Mouse (Mus musculus): Measurements from ENCODE around the gene Zfp1. TPM values are rescaled to one million over a fixed set of nuclear protein-coding genes. Genes with fewer than 3 reads are reported as not detected.
A peak's percentile ranks its signal among the peaks of the same experiment; 100 is the strongest.

The Zfp1 gene
- polyA plus RNA-seq, 1 experiment from 2014 or later, result 23.9 TPM

DNA sequence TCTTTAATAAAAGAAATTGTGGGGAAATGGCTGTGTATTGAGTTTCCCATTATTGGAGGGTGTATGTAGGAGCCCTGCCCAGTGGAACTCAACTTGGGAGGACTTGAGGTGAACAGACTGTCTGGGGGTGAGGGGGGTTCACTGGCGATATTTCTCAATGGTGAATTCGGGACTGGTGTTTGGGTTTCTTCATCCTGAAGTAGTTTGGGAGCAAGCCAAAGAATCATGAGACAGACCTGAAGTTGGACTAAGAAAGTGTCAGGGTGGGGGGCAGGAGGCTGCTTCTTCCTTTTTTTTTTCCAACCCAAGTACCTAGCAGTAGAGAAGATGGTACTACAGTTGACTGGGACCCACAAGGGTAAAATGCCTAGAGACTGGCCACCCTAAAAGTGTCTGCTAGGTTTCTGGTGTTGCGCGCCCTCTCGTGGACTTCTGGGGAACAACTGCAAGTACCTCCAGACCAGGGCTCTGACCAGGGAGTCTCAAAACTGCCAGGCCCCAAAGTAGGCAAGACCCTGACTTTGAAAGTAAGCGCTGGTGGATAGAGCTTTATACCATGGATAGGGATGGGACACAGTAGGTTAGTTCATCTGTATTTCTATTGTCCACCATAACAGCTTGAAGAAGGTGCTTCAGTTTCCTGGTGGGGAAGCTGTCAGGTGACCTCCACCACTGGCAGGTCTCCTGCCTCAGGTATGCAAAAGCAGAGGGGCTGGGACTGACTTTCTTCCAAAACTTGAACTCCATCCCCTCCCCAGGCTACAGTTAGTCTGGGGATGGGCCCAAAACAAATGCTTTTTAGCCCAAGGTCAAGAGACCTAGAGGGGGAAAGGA lies 17.3 kb upstream of the Zfp1 start:
- in situ Hi-C loops (cut with MboI; ENCODE audit: low pct_unique_long_range_greater_than_20kb), result no loop called here

DNA sequence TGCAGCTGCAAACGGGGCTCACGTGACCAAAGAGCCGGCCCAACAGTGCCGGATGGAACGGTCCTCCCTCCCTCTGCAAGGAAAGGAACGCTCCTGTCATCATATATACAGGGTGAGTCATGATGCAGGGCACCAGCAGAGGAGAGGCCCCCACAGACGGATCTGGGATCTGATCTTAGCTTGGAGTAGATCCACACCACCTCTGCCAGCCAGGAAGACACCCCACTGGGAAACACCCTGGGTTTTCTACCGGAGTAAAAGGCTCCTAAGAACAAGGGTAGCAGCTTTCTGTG lies 16.7 kb upstream of the Zfp1 start:
- DNase-seq (ENCODE audit: low read depth, low spot score) (peak; percentile 31), ATAC-seq (no peak)
- ChIA-PET CTCF (interaction anchor here (0.8 to 1.3 kb wide), 6 partner anchors 9 to 87 kb away, joined by 3 to 5 read pairs (median 4); no protein-coding TSS in a partner anchor), POLR2A (no interaction called here)
- in situ Hi-C loops (cut with MboI; ENCODE audit: low pct_unique_long_range_greater_than_20kb), result no loop called here
- TF ChIP-seq CTCF (IDR thresholded peaks at IDR 0.05), result no peak
- H3K27me3 ChIP-seq, result no peaks in the 10 kb centered on the region

More for the DNA sequence above, 17.3 kb upstream of the Zfp1 start:
- no peak for ATAC-seq
- ChIA-PET POLR2A (no interaction called here), CTCF (interaction anchor here (0.8 to 1.3 kb wide), 7 partner anchors 10 to 90 kb away, joined by 3 to 5 read pairs (median 4); partner anchors contain the start of gene Znrf1)
- no peak for TF ChIP-seq CTCF (IDR thresholded peaks at IDR 0.05)
- DNase-seq (ENCODE audit: low read depth, low spot score), result peak; percentile 12
- no peaks in the 10 kb centered on the region for H3K27me3 ChIP-seq

DNA sequence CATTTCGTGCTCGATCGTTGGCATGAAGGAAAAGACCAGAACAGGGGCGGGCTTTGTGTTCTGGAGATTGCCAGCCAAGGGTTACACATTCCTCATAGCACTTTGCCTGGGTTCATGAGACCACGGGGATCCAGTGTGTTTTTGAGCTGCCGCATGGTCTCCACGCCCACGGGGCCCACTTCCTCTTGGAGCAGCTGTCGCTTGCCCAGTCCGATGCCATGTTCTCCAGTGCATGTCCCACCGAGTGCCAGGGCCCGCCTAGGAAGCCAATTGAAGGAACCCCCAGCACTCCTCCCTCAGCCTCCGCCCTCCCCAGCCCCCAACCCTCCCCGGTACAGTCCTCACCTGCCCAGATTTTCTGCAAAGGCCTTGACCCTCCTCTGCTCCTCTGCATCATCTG lies 16.3 kb upstream of the Zfp1 start:
- no peak for ATAC-seq
- in situ Hi-C loops (cut with MboI; ENCODE audit: low pct_unique_long_range_greater_than_20kb), result no loop called here

DNA sequence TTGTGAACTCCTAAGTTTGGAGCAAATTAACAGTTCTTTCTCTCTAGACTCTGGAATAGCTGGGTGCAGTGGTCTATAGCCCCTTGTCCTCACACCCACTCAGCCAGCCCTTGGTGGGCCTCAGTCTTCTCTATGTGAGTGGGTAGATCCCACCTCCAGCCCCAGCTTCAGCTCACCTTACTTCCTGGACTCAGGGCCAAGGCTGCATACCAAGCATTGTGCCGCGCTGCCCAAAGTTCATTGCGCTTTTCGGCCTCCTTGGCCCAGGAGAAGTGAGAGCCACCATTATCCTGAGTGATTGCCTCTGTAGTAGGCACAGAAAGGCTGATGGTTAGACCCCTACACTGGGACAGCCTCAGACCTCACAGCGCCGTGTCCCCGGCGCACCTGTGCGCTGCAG lies 15.3 kb upstream of the Zfp1 start:
- in situ Hi-C loops (cut with MboI; ENCODE audit: low pct_unique_long_range_greater_than_20kb), result no loop called here
- ATAC-seq, result no peak
- CTCF ChIA-PET, result no interaction called here

More for the DNA sequence above, 16.3 kb upstream of the Zfp1 start:
- no peak for DNase-seq (ENCODE audit: low read depth, low spot score)
- no peak for TF ChIP-seq CTCF (IDR thresholded peaks at IDR 0.05)
- ChIA-PET CTCF (interaction anchor here (1.0 to 1.3 kb wide), 4 partner anchors 9 to 87 kb away, joined by 3 to 5 read pairs (median 4); no protein-coding TSS in a partner anchor), POLR2A (no interaction called here)
- no peaks in the 10 kb centered on the region for H3K27me3 ChIP-seq

DNA sequence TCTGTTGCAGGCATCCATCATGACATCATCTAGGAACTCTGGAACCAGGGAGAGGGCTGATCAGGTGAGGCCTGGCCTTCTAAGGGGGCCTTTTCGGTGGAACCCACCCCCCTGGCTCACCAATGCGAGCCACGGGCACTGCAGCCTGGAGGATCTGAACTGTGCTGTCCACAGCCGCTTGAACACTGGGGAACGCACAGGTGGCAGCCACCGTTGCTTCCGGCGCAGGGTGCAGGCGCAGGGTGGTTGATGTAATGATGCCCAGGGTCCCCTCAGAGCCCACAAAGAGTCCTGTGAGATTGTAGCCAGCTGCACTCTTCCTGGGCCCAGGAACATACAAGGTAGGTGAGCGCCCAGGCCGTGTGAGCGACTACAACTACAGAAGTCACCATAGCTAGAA lies 14.8 kb upstream of the Zfp1 start:
- no peak for DNase-seq (ENCODE audit: low read depth, low spot score)
- ATAC-seq, result no peak
- no peaks in the 10 kb centered on the region for H3K27me3 ChIP-seq
- POLR2A ChIA-PET, result no interaction called here
- in situ Hi-C loops (cut with MboI; ENCODE audit: low pct_unique_long_range_greater_than_20kb), result no loop called here
- TF ChIP-seq CTCF (IDR thresholded peaks at IDR 0.05), result no peak
- CTCF ChIA-PET, result no interaction called here

More for the DNA sequence above, 15.3 kb upstream of the Zfp1 start:
- POLR2A ChIA-PET, result no interaction called here
- no peak for TF ChIP-seq CTCF (IDR thresholded peaks at IDR 0.05)
- no peak for DNase-seq (ENCODE audit: low read depth, low spot score)
- no peaks in the 10 kb centered on the region for H3K27me3 ChIP-seq

DNA sequence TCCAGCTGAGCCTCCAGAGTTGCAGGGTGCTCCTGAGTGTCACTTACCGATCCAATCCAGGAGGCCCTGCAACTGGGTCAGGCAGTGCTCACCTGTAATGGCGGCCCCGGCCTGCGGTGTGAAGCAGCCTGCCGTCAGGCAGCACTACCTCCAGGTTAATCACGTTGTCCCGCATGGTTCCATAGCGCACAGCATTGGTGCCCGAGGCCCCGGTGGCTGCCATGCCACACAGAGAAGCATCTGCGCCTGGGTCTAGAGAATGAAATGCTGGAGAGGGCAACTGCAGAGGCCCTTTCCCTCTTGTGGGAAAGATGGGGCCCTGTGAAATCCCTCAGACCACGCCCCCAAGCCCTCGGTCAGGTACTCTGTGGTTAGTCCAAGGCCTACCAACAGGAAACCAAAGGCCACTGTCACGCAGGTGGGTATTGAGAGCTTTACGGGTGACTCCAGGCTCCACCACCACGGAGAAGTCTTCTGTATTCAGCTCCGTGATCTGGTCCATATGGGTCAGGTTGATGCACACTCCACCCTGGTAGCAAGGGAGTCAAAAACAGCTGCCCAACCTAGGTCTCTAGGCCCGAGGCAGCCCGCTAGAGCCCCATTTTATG lies 14.2 kb upstream of the Zfp1 start:
- no peaks in the 10 kb centered on the region for H3K27me3 ChIP-seq
- CTCF ChIA-PET, result interaction anchor here (0.6 kb wide), 1 partner anchor 89 kb away, joined by 3 read pairs; no protein-coding TSS in a partner anchor
- POLR2A ChIA-PET, result no interaction called here
- ATAC-seq, result no peak
- no peak for TF ChIP-seq CTCF (IDR thresholded peaks at IDR 0.05)
- no peak for DNase-seq (ENCODE audit: low read depth, low spot score)
- in situ Hi-C loops (cut with MboI; ENCODE audit: low pct_unique_long_range_greater_than_20kb), result no loop called here

DNA sequence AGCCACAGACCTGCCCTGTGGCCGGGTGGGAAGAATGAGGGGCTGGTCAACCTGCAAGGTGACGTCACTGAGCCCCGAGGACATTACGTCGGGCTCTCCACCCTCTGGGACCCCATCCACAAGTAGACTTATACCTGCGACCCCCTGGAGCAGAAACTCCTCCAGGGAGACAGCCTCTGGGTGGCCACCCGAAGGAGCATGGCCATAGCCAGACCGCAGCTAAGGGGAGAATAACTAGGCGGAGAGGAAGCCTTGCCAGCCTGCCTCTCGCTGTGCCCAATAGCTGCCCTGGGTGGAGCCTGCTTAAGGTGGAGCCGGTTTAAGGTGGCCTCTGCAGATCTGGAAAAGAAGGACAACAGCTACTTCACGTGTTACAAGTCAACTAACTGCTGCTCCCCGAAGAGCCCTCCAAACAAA lies 13.1 kb upstream of the Zfp1 start, which contains the start of gene Ldhd:
Ldhd (minus strand) TSS at position 270 of the 417 bp plus-strand sequence.
- TF ChIP-seq CTCF (IDR thresholded peaks at IDR 0.05), result no peak
- H3K27me3 ChIP-seq, result no peaks in the 10 kb centered on the region
- CTCF ChIA-PET, result interaction anchor here (1.1 kb wide), 1 partner anchor 11 kb away, joined by 3 read pairs; no protein-coding TSS in a partner anchor
- in situ Hi-C loops (cut with MboI; ENCODE audit: low pct_unique_long_range_greater_than_20kb), result no loop called here
- DNase-seq (ENCODE audit: low read depth, low spot score) (no peak), ATAC-seq (peak; percentile 63)
- POLR2A ChIA-PET, result no interaction called here

DNA sequence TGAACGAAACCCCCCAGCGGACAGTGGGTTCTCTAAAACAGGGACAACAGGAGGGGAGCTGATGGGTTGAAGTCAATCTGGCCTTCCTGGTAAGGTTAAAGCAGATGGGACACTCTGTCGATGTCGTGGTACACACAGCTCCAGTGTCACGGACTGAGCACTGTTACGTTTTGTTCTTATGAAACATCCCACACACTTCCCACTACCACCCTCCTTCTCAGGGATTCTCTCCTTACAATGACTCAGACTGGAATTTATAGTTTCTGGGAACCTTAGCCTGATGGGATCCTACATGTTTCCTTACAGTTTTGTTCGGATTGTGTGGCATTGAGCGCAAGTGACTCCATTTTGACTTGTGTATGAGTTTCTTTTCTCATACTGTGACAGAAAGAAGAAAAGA lies 11.6 kb upstream of the Zfp1 start:
- CTCF ChIA-PET, result no interaction called here
- no peak for ATAC-seq
- H3K27me3 ChIP-seq, result no peaks in the 10 kb centered on the region
- DNase-seq (ENCODE audit: low read depth, low spot score), result no peak
- in situ Hi-C loops (cut with MboI; ENCODE audit: low pct_unique_long_range_greater_than_20kb), result no loop called here
- POLR2A ChIA-PET, result no interaction called here
- TF ChIP-seq CTCF (IDR thresholded peaks at IDR 0.05), result no peak

DNA sequence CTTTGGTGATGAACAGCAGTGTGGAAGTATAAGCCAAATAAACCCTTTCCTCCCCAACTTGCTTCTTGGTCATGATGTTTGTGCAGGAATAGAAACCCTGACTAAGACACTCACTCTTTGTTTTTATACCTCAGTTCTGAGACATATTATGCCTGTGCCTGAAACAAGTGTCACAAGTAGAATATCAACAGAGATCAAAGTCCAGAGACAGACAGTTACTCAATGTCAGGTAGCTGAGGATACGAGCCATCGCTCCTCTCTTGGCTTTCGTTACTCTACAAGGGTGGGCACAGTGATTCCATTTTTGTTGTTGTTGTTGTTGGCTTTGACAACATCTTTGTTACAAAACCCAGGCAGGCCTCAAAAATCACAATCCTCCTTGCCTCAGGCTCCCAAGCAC lies 10.2 kb upstream of the Zfp1 start:
- in situ Hi-C loops (cut with MboI; ENCODE audit: low pct_unique_long_range_greater_than_20kb), result no loop called here
- no peak for DNase-seq (ENCODE audit: low read depth, low spot score)
- no peak for ATAC-seq
- CTCF ChIA-PET, result no interaction called here
- TF ChIP-seq CTCF (IDR thresholded peaks at IDR 0.05), result no peak
- H3K27me3 ChIP-seq, result no peaks in the 10 kb centered on the region
- POLR2A ChIA-PET, result no interaction called here

DNA sequence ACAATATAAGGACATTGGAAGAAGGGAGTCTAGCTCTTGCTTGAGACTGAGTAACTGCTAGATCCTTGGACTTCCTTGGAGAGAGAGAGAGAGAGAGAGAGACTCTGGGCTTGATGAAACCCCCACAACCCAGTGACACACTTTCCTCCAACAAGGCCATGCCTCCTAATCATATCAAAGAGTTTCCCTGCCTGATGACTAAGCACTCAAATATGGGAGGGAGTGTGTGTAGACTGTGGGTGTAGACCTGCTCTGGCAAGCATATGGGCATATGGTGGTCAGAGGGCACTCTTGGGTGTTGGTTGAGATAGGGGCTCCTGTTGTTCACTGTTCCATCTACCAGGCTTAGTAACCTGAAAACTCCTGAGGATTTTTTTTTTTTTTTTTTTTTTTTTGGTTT lies 5.1 kb upstream of the Zfp1 start:
- DNase-seq (ENCODE audit: low read depth, low spot score) (no peak), ATAC-seq (no peak)
- ChIA-PET CTCF (no interaction called here), POLR2A (no interaction called here)
- in situ Hi-C loops (cut with MboI; ENCODE audit: low pct_unique_long_range_greater_than_20kb), result no loop called here
- no peaks in the 10 kb centered on the region for H3K27me3 ChIP-seq
- TF ChIP-seq CTCF (IDR thresholded peaks at IDR 0.05), result no peak

DNA sequence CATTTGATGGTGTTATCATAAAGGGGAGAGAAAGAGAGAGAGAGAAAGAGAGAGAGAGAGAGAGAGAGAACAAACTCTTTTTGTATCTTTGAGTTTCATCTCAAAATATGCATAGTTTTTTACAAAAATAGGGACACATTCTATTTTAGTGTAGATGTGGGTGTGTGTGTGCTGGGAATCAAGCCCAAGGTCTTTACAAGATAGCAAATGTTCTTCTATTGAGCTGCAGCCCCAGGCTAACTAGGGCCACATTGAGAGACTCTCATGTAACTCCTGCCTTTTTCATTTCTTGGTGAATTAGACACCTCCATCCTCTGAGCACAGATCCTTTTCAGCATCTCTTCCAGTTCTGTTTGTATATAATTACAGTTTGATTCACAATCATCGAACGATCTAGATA lies 2.1 kb upstream of the Zfp1 start:
- ChIA-PET POLR2A (no interaction called here), CTCF (interaction anchor here (0.9 kb wide), 1 partner anchor 11 kb away, joined by 3 read pairs; the partner anchor contains the start of gene Ldhd)
- DNase-seq (ENCODE audit: low read depth, low spot score), result no peak
- ATAC-seq, result no peak
- no peak for TF ChIP-seq CTCF (IDR thresholded peaks at IDR 0.05)
- H3K27me3 ChIP-seq, result no peaks in the 10 kb centered on the region
- in situ Hi-C loops (cut with MboI; ENCODE audit: low pct_unique_long_range_greater_than_20kb), result no loop called here
